Mouse (Mus musculus): ENCODE data around the gene Metap1d. TPM values are rescaled to one million over a fixed set of nuclear protein-coding genes. Genes with fewer than 3 reads are reported as not detected.

The Metap1d gene
- polyA plus RNA-seq, 1 experiment from 2014 or later, result 17.0 TPM

DNA sequence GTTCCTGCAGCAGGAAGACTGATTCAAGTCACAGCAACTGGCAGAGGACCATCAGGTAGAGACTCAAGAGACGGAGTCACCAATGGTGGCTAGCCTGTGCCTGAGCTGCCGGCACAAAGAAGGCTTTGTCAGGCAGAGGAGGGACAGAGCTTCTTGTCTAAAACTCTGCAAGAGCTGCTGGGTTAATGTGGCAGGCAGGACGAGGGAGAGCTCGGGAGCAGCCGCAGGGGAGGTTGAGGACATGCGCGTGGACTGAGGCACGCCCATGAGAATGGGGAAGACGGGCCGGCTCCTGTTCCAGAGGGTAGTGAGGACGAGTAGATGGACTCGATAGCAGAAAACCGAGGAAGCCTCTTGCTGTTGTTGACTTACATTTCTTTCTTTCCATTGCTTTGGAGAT is 5.5 kb downstream of the Metap1d start:
- no peak overlapping the region for H3K4me3 ChIP-seq (ENCODE audit: low read depth, low read length)
- no peaks in the 10 kb centered on the region; the same call in 1 of the 2 replicates for H3K4me1 ChIP-seq (replicated peaks; ENCODE audit: control insufficient read depth, insufficient read depth)
- H3K9me3 ChIP-seq (ENCODE audit: control insufficient read depth, low read length), result no peaks in the 10 kb centered on the region
- H3K27ac ChIP-seq (replicated peaks), result no peak overlapping the region
- no peak overlapping the region for H3K9ac ChIP-seq (ENCODE audit: low read length)
- 80% methylated on average over 13 of the region's 13 CpGs for WGBS
- no peaks in the 10 kb centered on the region for H3K36me3 ChIP-seq (ENCODE audit: control insufficient read depth, insufficient read depth, low read length)
- H3K4me2 ChIP-seq (replicated peaks; ENCODE audit: low read depth), result no peak overlapping the region
- TF ChIP-seq EP300 (optimal IDR thresholded peaks at IDR 0.05) (no peak), CTCF (IDR thresholded peaks at IDR 0.05; ENCODE audit: low read depth) (no peak)
- no peak for ATAC-seq (ENCODE audit: low FRiP score, low TSS enrichment)
- H3K27me3 ChIP-seq (ENCODE audit: control insufficient read depth, insufficient read depth, low read length), result no peaks in the 10 kb centered on the region
- no peak for DNase-seq (ENCODE audit: low spot score)

DNA sequence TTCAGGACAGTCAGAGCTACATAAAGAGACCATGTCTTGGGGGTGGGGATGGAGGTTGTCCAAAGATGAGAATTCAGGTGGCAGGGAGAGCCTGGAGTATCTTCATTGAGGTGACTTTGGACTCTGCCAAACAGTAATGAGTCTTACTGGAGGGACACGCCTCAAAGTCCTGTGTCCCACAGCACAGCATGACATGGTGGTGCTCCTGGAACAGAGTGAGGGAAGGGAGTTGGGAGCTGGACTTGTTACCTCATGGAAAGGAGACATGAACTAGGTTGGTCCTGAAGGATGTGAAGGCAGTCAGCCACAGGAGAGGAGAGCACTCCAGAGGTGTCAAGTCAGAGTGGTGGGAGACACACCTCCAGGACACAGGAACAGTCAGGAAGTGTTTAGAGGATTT is 6.6 kb downstream of the Metap1d start:
- no peaks in the 10 kb centered on the region for H3K36me3 ChIP-seq (ENCODE audit: control insufficient read depth, insufficient read depth, low read length)
- H3K4me2 ChIP-seq (replicated peaks; ENCODE audit: low read depth), result no peak overlapping the region
- H3K4me3 ChIP-seq (ENCODE audit: low read depth, low read length), result no peak overlapping the region
- DNase-seq (ENCODE audit: low spot score), result no peak
- H3K27me3 ChIP-seq (ENCODE audit: control insufficient read depth, insufficient read depth, low read length), result no peaks in the 10 kb centered on the region
- H3K27ac ChIP-seq (replicated peaks), result no peak overlapping the region
- TF ChIP-seq EP300 (optimal IDR thresholded peaks at IDR 0.05) (no peak), CTCF (IDR thresholded peaks at IDR 0.05; ENCODE audit: low read depth) (no peak)
- ATAC-seq (ENCODE audit: low FRiP score, low TSS enrichment), result no peak
- H3K9ac ChIP-seq (ENCODE audit: low read length), result no peak overlapping the region
- H3K4me1 ChIP-seq (replicated peaks; ENCODE audit: control insufficient read depth, insufficient read depth), result no peaks in the 10 kb centered on the region
- H3K9me3 ChIP-seq (ENCODE audit: control insufficient read depth, low read length), result no peaks in the 10 kb centered on the region
- 92% methylated on average over 1 of the region's 1 CpGs for WGBS

DNA sequence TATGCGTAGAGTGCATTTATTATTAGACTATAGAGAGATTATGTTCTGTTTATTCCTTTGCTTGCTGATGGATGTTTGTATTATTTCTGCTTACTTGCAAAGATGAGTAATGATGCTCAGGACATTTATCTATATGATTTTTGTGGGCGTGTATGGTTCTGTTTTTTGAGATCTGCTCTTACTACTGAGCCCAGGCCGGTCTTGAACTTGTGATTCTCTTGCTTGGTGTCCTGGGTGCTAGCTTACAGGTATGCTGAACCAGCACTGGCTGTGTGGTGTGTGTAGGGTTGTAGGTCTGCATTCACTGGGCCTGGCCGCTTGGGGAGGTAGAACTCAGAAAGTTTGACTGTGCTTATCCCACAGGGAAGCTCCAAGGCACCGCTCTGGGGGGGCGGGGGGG is 8.1 kb downstream of the Metap1d start:
- no peaks in the 10 kb centered on the region for H3K4me1 ChIP-seq (replicated peaks; ENCODE audit: control insufficient read depth, insufficient read depth)
- H3K4me2 ChIP-seq (replicated peaks; ENCODE audit: low read depth), result no peak overlapping the region
- 70% methylated on average over 5 of the region's 6 CpGs for WGBS
- H3K4me3 ChIP-seq (ENCODE audit: low read depth, low read length), result no peak overlapping the region
- H3K27ac ChIP-seq (replicated peaks), result no peak overlapping the region
- H3K9ac ChIP-seq (ENCODE audit: low read length), result no peak overlapping the region
- no peaks in the 10 kb centered on the region for H3K9me3 ChIP-seq (ENCODE audit: control insufficient read depth, low read length)
- no peak for TF ChIP-seq EP300 (optimal IDR thresholded peaks at IDR 0.05)
- H3K27me3 ChIP-seq (ENCODE audit: control insufficient read depth, insufficient read depth, low read length), result no peaks in the 10 kb centered on the region
- ATAC-seq (ENCODE audit: low FRiP score, low TSS enrichment) (no peak), DNase-seq (ENCODE audit: low spot score) (no peak)
- no peaks in the 10 kb centered on the region for H3K36me3 ChIP-seq (ENCODE audit: control insufficient read depth, insufficient read depth, low read length)

DNA sequence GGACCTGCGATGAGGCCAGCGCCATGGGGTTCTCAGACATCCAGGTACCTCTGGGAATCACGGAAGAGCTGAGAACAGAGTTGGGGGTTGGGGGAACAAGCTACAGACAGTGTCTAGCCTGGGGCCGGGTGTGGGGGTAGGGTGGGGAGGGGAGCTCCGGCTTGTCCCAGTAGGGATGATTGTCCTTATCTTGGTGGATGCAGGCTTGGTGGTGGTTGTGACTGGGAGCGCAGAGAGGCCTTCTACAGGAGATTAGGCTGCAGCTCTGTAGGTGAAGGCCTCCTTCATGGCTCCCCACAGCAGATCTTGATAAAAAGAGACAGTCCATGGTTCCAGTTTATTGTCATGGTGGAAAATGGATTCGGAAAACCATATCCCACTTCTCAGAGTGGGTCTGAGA is 8.5 kb downstream of the Metap1d start:
- H3K4me3 ChIP-seq (ENCODE audit: low read depth, low read length), result no peak overlapping the region
- no peaks in the 10 kb centered on the region for H3K36me3 ChIP-seq (ENCODE audit: control insufficient read depth, insufficient read depth, low read length)
- DNase-seq (ENCODE audit: low spot score), result no peak
- no peak for TF ChIP-seq EP300 (optimal IDR thresholded peaks at IDR 0.05)
- TF ChIP-seq CTCF (IDR thresholded peaks at IDR 0.05; ENCODE audit: low read depth), result no peak
- H3K9me3 ChIP-seq (ENCODE audit: control insufficient read depth, low read length), result no peaks in the 10 kb centered on the region
- H3K27ac ChIP-seq (replicated peaks), result no peak overlapping the region
- no peak overlapping the region for H3K4me2 ChIP-seq (replicated peaks; ENCODE audit: low read depth)
- H3K4me1 ChIP-seq (replicated peaks; ENCODE audit: control insufficient read depth, insufficient read depth), result no peaks in the 10 kb centered on the region
- WGBS, result 68% methylated on average over 7 of the region's 7 CpGs
- no peak overlapping the region for H3K9ac ChIP-seq (ENCODE audit: low read length)
- H3K27me3 ChIP-seq (ENCODE audit: control insufficient read depth, insufficient read depth, low read length), result no peaks in the 10 kb centered on the region
- ATAC-seq (ENCODE audit: low FRiP score, low TSS enrichment), result no peak

DNA sequence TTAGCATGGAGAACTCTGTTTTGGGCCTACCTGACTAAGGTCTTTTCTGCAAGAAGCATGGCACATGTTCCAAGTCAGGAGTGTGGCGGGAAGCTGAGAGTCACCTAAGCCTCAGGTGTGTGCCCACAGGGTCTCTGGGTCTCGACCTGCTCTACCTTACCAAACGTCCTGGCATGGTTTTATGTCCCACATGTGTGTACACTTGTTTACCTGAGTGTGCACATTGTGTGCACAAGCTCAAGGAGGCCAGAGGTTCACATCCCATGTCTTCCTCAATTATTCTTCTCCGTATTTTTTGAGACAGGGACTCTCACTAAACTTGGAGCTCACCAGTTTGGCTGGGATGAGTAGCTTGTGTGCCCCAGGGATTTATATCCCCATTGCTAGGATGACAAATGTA is 9.0 kb downstream of the Metap1d start:
- no peaks in the 10 kb centered on the region for H3K36me3 ChIP-seq (ENCODE audit: control insufficient read depth, insufficient read depth, low read length)
- H3K9ac ChIP-seq (ENCODE audit: low read length), result no peak overlapping the region
- no peaks in the 10 kb centered on the region for H3K4me1 ChIP-seq (replicated peaks; ENCODE audit: control insufficient read depth, insufficient read depth)
- H3K4me3 ChIP-seq (ENCODE audit: low read depth, low read length), result no peak overlapping the region
- TF ChIP-seq CTCF (IDR thresholded peaks at IDR 0.05; ENCODE audit: low read depth) (no peak), EP300 (optimal IDR thresholded peaks at IDR 0.05) (no peak)
- no peak for DNase-seq (ENCODE audit: low spot score)
- WGBS, result 83% methylated on average over 4 of the region's 4 CpGs
- H3K27ac ChIP-seq (replicated peaks), result no peak overlapping the region
- no peak overlapping the region for H3K4me2 ChIP-seq (replicated peaks; ENCODE audit: low read depth)
- H3K9me3 ChIP-seq (ENCODE audit: control insufficient read depth, low read length), result no peaks in the 10 kb centered on the region
- no peak for ATAC-seq (ENCODE audit: low FRiP score, low TSS enrichment)
- H3K27me3 ChIP-seq (ENCODE audit: control insufficient read depth, insufficient read depth, low read length), result no peaks in the 10 kb centered on the region

DNA sequence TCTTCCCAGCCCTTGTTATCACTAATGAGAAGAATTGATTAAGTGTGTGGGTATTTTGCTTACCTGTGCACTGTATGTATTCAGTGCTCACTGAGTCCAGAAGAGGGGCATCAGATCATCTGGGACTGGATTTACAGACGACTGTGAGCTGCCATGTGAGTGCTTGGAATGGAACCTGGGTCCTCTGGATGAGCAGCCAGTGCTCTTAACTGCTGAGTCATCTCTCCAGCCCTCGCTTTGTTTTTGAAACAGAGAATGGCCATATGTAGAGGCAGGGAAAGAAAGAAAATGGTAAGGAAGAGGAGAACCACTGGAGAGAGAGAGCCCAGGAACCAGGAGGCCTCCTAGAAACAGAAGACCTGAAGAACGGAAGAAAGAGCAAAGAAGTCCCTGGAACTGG is 9.5 kb downstream of the Metap1d start:
- Histone ChIP-seq H3K9me3 (ENCODE audit: control insufficient read depth, low read length) (no peaks in the 10 kb centered on the region), H3K27ac (replicated peaks) (no peak overlapping the region), H3K9ac (ENCODE audit: low read length) (no peak overlapping the region), H3K27me3 (ENCODE audit: control insufficient read depth, insufficient read depth, low read length) (no peaks in the 10 kb centered on the region), H3K4me1 (replicated peaks; ENCODE audit: control insufficient read depth, insufficient read depth) (no peaks in the 10 kb centered on the region), H3K4me2 (replicated peaks; ENCODE audit: low read depth) (no peak overlapping the region), H3K4me3 (ENCODE audit: low read depth, low read length) (no peak overlapping the region), H3K36me3 (ENCODE audit: control insufficient read depth, insufficient read depth, low read length) (no peaks in the 10 kb centered on the region)
- WGBS, result 69% methylated on average over 3 of the region's 3 CpGs
- ATAC-seq (ENCODE audit: low FRiP score, low TSS enrichment) (no peak), DNase-seq (ENCODE audit: low spot score) (no peak)
- TF ChIP-seq CTCF (IDR thresholded peaks at IDR 0.05; ENCODE audit: low read depth) (no peak), EP300 (optimal IDR thresholded peaks at IDR 0.05) (no peak)

All from stomach, postnatal 0 days (tissue).